Mouse (Mus musculus): ENCODE measurements at regions not wholly inside any gene's neighbourhood (a gene's known extent, or its start where the extent isn't known, plus 50 kb on each side); places are given as distances from the start of the nearest gene placed in this dataset.

GRCm38 (mm10) chr8:26811533-26812236 lies 165.4 kb upstream of the Zfp703 start:
- Histone ChIP-seq H3K27ac (replicated peaks) (no peak overlapping the region), H3K27me3 (ENCODE audit: control insufficient read depth, insufficient read depth, low read length) (no peaks in the 10 kb centered on the region), H3K9ac (ENCODE audit: low read length) (no peak overlapping the region), H3K9me3 (ENCODE audit: control insufficient read depth, low read length) (no peaks in the 10 kb centered on the region), H3K36me3 (ENCODE audit: control insufficient read depth, insufficient read depth, low read length) (no peaks in the 10 kb centered on the region), H3K4me3 (ENCODE audit: low read depth, low read length) (no peak overlapping the region), H3K4me2 (replicated peaks; ENCODE audit: low read depth) (no peak overlapping the region), H3K4me1 (replicated peaks; ENCODE audit: control insufficient read depth, insufficient read depth) (no peaks in the 10 kb centered on the region; the same call in 1 of the 2 replicates)
- no peak for TF ChIP-seq CTCF (IDR thresholded peaks at IDR 0.05; ENCODE audit: low read depth)
- TF ChIP-seq EP300 (optimal IDR thresholded peaks at IDR 0.05) = no peak
- ATAC-seq (ENCODE audit: low FRiP score, low TSS enrichment) (no peak), DNase-seq (ENCODE audit: low spot score) (no peak)
- WGBS = 53% methylated on average over 12 of the region's 12 CpGs

GRCm38 (mm10) chr8:26813198-26813815 lies 163.8 kb upstream of the Zfp703 start:
- no peak for DNase-seq (ENCODE audit: low spot score)

GRCm38 (mm10) chr8:26815020-26815584 lies 162.0 kb upstream of the Zfp703 start:
- Histone ChIP-seq H3K4me3 (ENCODE audit: low read depth, low read length) (no peak overlapping the region), H3K9me3 (ENCODE audit: control insufficient read depth, low read length) (no peaks in the 10 kb centered on the region), H3K4me2 (replicated peaks; ENCODE audit: low read depth) (no peak overlapping the region), H3K9ac (ENCODE audit: low read length) (no peak overlapping the region), H3K27ac (replicated peaks) (no peak overlapping the region), H3K27me3 (ENCODE audit: control insufficient read depth, insufficient read depth, low read length) (no peaks in the 10 kb centered on the region), H3K4me1 (replicated peaks; ENCODE audit: control insufficient read depth, insufficient read depth) (no peaks in the 10 kb centered on the region), H3K36me3 (ENCODE audit: control insufficient read depth, insufficient read depth, low read length) (no peaks in the 10 kb centered on the region)
- whole genome bisulfite sequencing = 77% methylated on average over 15 of the region's 15 CpGs
- ATAC-seq (ENCODE audit: low FRiP score, low TSS enrichment) (no peak), DNase-seq (ENCODE audit: low spot score) (no peak)
- no peak for TF ChIP-seq EP300 (optimal IDR thresholded peaks at IDR 0.05)
- no peak for TF ChIP-seq CTCF (IDR thresholded peaks at IDR 0.05; ENCODE audit: low read depth)

More at GRCm38 (mm10) chr8:26813198-26813815, 163.8 kb upstream of the Zfp703 start:
- Histone ChIP-seq H3K4me2 (replicated peaks; ENCODE audit: low read depth) (no peak overlapping the region), H3K9me3 (ENCODE audit: control insufficient read depth, low read length) (no peaks in the 10 kb centered on the region), H3K36me3 (ENCODE audit: control insufficient read depth, insufficient read depth, low read length) (no peaks in the 10 kb centered on the region), H3K4me3 (ENCODE audit: low read depth, low read length) (no peak overlapping the region), H3K9ac (ENCODE audit: low read length) (no peak overlapping the region), H3K27me3 (ENCODE audit: control insufficient read depth, insufficient read depth, low read length) (no peaks in the 10 kb centered on the region), H3K27ac (replicated peaks) (no peak overlapping the region), H3K4me1 (replicated peaks; ENCODE audit: control insufficient read depth, insufficient read depth) (no peaks in the 10 kb centered on the region)
- WGBS = 72% methylated on average over 9 of the region's 9 CpGs
- peak; percentile 64 for ATAC-seq (ENCODE audit: low FRiP score, low TSS enrichment)
- TF ChIP-seq CTCF (IDR thresholded peaks at IDR 0.05; ENCODE audit: low read depth) = no peak

- ATAC-seq (ENCODE audit: low FRiP score, low TSS enrichment) (no peak), DNase-seq (ENCODE audit: low spot score) (no peak)
- Histone ChIP-seq H3K4me2 (replicated peaks; ENCODE audit: low read depth) (no peak overlapping the region), H3K4me1 (replicated peaks; ENCODE audit: control insufficient read depth, insufficient read depth) (no peaks in the 10 kb centered on the region), H3K27me3 (ENCODE audit: control insufficient read depth, insufficient read depth, low read length) (no peaks in the 10 kb centered on the region), H3K36me3 (ENCODE audit: control insufficient read depth, insufficient read depth, low read length) (no peaks in the 10 kb centered on the region), H3K4me3 (ENCODE audit: low read depth, low read length) (no peak overlapping the region), H3K9me3 (ENCODE audit: control insufficient read depth, low read length) (no peaks in the 10 kb centered on the region), H3K9ac (ENCODE audit: low read length) (no peak overlapping the region), H3K27ac (replicated peaks) (no peak overlapping the region)
- TF ChIP-seq CTCF (IDR thresholded peaks at IDR 0.05; ENCODE audit: low read depth) (no peak), EP300 (optimal IDR thresholded peaks at IDR 0.05) (no peak)
- 58% methylated on average over 7 of the region's 7 CpGs for WGBS
Observed at GRCm38 (mm10) chr8:26816977-26817376, 160.1 kb upstream of the Zfp703 start.

- H3K4me2 ChIP-seq (replicated peaks; ENCODE audit: low read depth) = no peak overlapping the region
- no peaks in the 10 kb centered on the region for H3K4me1 ChIP-seq (replicated peaks; ENCODE audit: control insufficient read depth, insufficient read depth)
- 70% methylated on average over 8 of the region's 8 CpGs for WGBS
- no peaks in the 10 kb centered on the region for H3K9me3 ChIP-seq (ENCODE audit: control insufficient read depth, low read length)
- H3K27ac ChIP-seq (replicated peaks) = no peak overlapping the region
- no peak overlapping the region for H3K9ac ChIP-seq (ENCODE audit: low read length)
- no peaks in the 10 kb centered on the region for H3K36me3 ChIP-seq (ENCODE audit: control insufficient read depth, insufficient read depth, low read length)
- TF ChIP-seq CTCF (IDR thresholded peaks at IDR 0.05; ENCODE audit: low read depth) (no peak), EP300 (optimal IDR thresholded peaks at IDR 0.05) (no peak)
- ATAC-seq (ENCODE audit: low FRiP score, low TSS enrichment) (no peak), DNase-seq (ENCODE audit: low spot score) (no peak)
- no peak overlapping the region for H3K4me3 ChIP-seq (ENCODE audit: low read depth, low read length)
- no peaks in the 10 kb centered on the region for H3K27me3 ChIP-seq (ENCODE audit: control insufficient read depth, insufficient read depth, low read length)
Observed at GRCm38 (mm10) chr8:26824189-26824941, 152.8 kb upstream of the Zfp703 start.
